Mouse (Mus musculus): ENCODE results near the gene Lingo1. TPM values are rescaled to one million over a fixed set of nuclear protein-coding genes. Genes with fewer than 3 reads are reported as not detected.

Gene Lingo1
- polyA plus RNA-seq, 1 experiment from 2014 or later = 8.3 TPM

DNA sequence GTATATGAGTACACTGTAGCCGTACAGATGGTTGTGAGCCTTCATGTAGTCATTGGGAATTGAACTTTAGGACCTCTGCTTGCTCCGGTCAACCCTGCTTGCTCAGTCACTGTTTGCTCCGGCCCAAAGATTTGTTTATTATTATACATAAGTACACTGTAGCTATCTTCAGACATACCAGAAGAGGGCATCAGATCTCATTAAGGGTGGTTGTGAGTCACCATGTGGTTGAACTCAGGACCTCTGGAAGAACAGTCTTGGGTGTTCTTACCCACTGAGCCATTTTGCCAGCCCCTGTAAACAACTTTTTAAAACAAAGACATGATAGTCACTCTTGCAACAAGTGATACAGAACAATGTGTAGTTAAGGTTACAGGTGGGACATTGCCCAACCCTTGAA lies 35.6 kb upstream of the Lingo1 start:
- no peak for ATAC-seq (ENCODE audit: low read depth)
- Histone ChIP-seq H3K4me2 (ENCODE audit: low read depth, low read length) (no peak overlapping the region), H3K36me3 (ENCODE audit: control insufficient read depth, insufficient read depth, low read length) (no peaks in the 10 kb centered on the region), H3K27me3 (replicated peaks; ENCODE audit: control insufficient read depth, insufficient read depth, low read length) (no peaks in the 10 kb centered on the region), H3K4me3 (ENCODE audit: low read depth, low read length) (no peak overlapping the region), H3K9ac (ENCODE audit: low read depth, low read length) (no peak overlapping the region), H3K27ac (replicated peaks; ENCODE audit: low read depth, low read length) (no peak overlapping the region), H3K9me3 (ENCODE audit: control insufficient read depth, low read length) (no peaks in the 10 kb centered on the region), H3K4me1 (ENCODE audit: control insufficient read depth, insufficient read depth, low read length) (0 out of 2 replicates have a peak, but pooled peaks cover 8% of the 10 kb centered on the region)
- WGBS = 91% methylated on average over 3 of the region's 3 CpGs
- no peak for DNase-seq (ENCODE audit: low spot score)

DNA sequence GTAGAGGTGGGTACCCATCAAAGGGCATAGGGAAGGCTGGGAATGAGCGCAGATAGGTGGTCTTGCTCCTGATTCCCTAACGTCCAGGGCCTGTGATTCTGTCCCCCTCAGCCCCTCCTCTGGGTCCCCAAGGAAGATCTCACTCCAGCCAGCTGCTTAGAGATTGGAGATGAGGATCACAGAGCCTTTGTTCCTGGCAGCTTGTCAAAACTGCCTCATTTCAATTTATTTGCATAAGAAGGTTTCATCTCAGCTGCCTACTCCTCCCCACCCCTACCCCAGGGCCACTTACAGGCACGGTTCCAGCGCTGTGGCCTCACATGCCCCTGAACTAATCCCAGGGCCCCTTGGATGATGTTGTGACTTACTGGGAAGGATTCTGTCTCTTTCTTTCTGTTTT lies 33.9 kb upstream of the Lingo1 start:
- H3K4me3 ChIP-seq (ENCODE audit: low read depth, low read length) = no peak overlapping the region
- ATAC-seq (ENCODE audit: low read depth) (no peak), DNase-seq (ENCODE audit: low spot score) (peak; percentile 88)
- H3K4me1 ChIP-seq (ENCODE audit: control insufficient read depth, insufficient read depth, low read length) = peaks cover 14% of the 10 kb centered on the region; the same call in 1 of the 2 replicates
- H3K27me3 ChIP-seq (replicated peaks; ENCODE audit: control insufficient read depth, insufficient read depth, low read length) = no peaks in the 10 kb centered on the region
- H3K9ac ChIP-seq (ENCODE audit: low read depth, low read length) = no peak overlapping the region
- H3K27ac ChIP-seq (replicated peaks; ENCODE audit: low read depth, low read length) = no peak overlapping the region
- H3K9me3 ChIP-seq (ENCODE audit: control insufficient read depth, low read length) = no peaks in the 10 kb centered on the region
- no peak overlapping the region for H3K4me2 ChIP-seq (ENCODE audit: low read depth, low read length)
- WGBS = 16% methylated on average over 4 of the region's 4 CpGs
- H3K36me3 ChIP-seq (ENCODE audit: control insufficient read depth, insufficient read depth, low read length) = no peaks in the 10 kb centered on the region

DNA sequence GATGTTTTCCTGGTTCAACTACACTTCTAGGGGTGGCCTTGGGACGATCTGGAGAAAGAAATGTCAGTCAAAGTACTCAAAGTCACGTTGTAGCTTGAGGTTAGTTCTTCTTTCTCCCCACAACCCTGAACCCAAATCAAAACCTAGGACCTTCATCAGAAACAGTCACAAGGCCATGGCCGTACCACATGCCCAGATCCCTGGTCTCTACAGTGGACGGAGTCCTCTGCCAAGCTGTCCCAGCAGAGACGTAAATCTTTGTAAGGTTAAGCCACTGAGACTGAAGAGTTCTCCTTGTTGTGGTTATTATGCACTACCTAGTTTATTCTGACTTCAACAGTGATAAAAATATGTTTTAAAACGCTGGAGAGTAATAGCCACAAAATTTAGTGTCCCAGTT lies 32.6 kb upstream of the Lingo1 start:
- no peak overlapping the region for H3K27ac ChIP-seq (replicated peaks; ENCODE audit: low read depth, low read length)
- H3K27me3 ChIP-seq (replicated peaks; ENCODE audit: control insufficient read depth, insufficient read depth, low read length) = no peaks in the 10 kb centered on the region
- no peak overlapping the region for H3K4me2 ChIP-seq (ENCODE audit: low read depth, low read length)
- ATAC-seq (ENCODE audit: low read depth) = no peak
- no peak for DNase-seq (ENCODE audit: low spot score)
- H3K9ac ChIP-seq (ENCODE audit: low read depth, low read length) = no peak overlapping the region
- H3K36me3 ChIP-seq (ENCODE audit: control insufficient read depth, insufficient read depth, low read length) = no peaks in the 10 kb centered on the region
- 80% methylated on average over 6 of the region's 6 CpGs for WGBS
- H3K4me3 ChIP-seq (ENCODE audit: low read depth, low read length) = no peak overlapping the region
- H3K4me1 ChIP-seq (ENCODE audit: control insufficient read depth, insufficient read depth, low read length) = peaks cover 14% of the 10 kb centered on the region; the same call in 1 of the 2 replicates
- H3K9me3 ChIP-seq (ENCODE audit: control insufficient read depth, low read length) = no peaks in the 10 kb centered on the region

DNA sequence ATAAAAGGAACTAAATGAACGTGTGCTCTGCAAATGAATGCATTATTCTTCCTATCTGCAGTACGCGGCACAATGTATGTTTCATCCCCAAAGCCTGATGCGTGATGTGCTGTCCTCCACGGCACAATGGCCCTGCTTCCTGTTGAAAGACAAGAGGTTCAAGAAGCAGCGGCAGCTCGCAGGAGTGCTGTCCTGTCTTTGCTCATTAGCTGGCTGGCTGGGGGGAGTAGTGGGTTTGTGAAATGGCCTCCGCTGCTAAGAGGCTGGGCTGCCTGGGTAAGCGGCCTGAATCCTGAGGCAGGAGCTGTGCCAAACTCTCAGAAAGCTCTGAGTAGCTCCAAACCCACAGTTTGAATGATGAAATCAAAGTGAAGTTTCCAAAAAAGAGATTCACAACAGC lies 31.9 kb upstream of the Lingo1 start:
- H3K9me3 ChIP-seq (ENCODE audit: control insufficient read depth, low read length) = no peaks in the 10 kb centered on the region
- H3K9ac ChIP-seq (ENCODE audit: low read depth, low read length) = no peak overlapping the region
- H3K4me2 ChIP-seq (ENCODE audit: low read depth, low read length) = no peak overlapping the region
- H3K4me1 ChIP-seq (ENCODE audit: control insufficient read depth, insufficient read depth, low read length) = peaks cover 14% of the 10 kb centered on the region; the same call in 1 of the 2 replicates
- no peaks in the 10 kb centered on the region for H3K36me3 ChIP-seq (ENCODE audit: control insufficient read depth, insufficient read depth, low read length)
- no peak overlapping the region for H3K27ac ChIP-seq (replicated peaks; ENCODE audit: low read depth, low read length)
- DNase-seq (ENCODE audit: low spot score) = no peak
- H3K27me3 ChIP-seq (replicated peaks; ENCODE audit: control insufficient read depth, insufficient read depth, low read length) = no peaks in the 10 kb centered on the region
- WGBS = 39% methylated on average over 9 of the region's 9 CpGs
- H3K4me3 ChIP-seq (ENCODE audit: low read depth, low read length) = no peak overlapping the region
- no peak for ATAC-seq (ENCODE audit: low read depth)

DNA sequence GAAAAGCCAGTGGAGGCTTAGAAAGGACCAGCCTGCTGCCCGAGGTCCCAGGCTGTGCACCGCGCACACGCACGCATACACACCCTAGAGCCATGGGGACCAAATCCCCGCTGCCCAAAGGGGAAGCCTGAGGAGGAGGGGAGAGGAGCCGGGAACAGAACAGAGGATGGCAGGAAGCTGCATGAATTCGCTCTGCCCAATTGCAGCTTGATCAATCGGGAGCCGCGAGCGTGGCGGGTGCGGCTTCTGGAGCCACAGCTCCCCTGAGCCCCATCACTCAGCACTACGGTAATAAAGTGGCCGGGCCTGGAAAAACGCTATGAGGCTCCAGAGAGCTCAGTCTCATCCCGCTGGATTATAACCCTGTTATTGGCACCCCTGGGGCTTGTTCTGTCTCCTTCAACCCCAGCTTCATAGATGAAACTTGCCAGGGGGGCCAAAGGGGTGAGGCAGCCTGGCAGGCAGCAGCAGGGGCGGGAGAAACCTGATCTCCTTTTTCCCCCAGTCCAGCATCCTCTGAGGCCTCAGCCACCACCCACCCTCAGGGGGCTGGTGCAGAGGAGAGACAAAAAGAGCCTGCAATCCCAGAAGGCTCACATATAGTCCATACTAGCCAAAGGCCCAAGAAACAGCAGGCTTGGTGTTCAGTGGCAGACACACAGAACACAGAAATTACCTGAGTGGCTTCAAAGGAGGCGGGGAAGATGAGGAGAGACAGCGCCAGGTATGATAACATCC lies 29.4 kb upstream of the Lingo1 start:
- H3K4me2 ChIP-seq (ENCODE audit: low read depth, low read length) = peak overlapping the region; percentile 49
- 12% methylated on average over 21 of the region's 21 CpGs for WGBS
- DNase-seq (ENCODE audit: low spot score) = peak; percentile 55
- H3K27me3 ChIP-seq (replicated peaks; ENCODE audit: control insufficient read depth, insufficient read depth, low read length) = no peaks in the 10 kb centered on the region
- H3K36me3 ChIP-seq (ENCODE audit: control insufficient read depth, insufficient read depth, low read length) = no peaks in the 10 kb centered on the region
- ATAC-seq (ENCODE audit: low read depth) = peak; percentile 71
- H3K4me3 ChIP-seq (ENCODE audit: low read depth, low read length) = peak overlapping the region; percentile 25
- H3K27ac ChIP-seq (replicated peaks; ENCODE audit: low read depth, low read length) = no peak overlapping the region
- H3K9me3 ChIP-seq (ENCODE audit: control insufficient read depth, low read length) = no peaks in the 10 kb centered on the region
- H3K9ac ChIP-seq (ENCODE audit: low read depth, low read length) = peak overlapping the region; percentile 45
- H3K4me1 ChIP-seq (ENCODE audit: control insufficient read depth, insufficient read depth, low read length) = peaks cover 14% of the 10 kb centered on the region; the same call in 1 of the 2 replicates

DNA sequence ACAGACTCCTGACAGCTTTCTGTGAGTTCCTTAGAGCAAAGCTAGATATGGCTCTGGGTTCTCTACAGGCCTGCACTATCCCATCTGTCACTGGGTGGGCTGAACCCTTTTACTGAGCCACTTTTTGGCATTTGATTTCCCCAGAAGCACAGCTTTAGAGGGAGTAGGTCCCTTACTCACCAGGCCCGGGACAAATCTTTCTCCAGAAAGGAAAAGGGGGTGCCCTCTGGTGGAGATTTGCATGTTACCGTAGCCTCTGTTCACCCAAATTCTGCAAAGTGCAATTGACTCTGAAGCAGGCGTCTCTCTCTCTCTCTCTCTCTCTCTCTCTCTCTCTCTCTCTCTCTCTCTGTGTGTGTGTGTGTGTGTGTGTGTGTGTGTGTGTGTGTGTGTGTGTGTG lies 28.6 kb upstream of the Lingo1 start:
- 7% methylated on average over 3 of the region's 3 CpGs for WGBS
- Histone ChIP-seq H3K9me3 (ENCODE audit: control insufficient read depth, low read length) (no peaks in the 10 kb centered on the region), H3K4me3 (ENCODE audit: low read depth, low read length) (no peak overlapping the region), H3K4me1 (ENCODE audit: control insufficient read depth, insufficient read depth, low read length) (peaks cover 7% of the 10 kb centered on the region; the same call in 1 of the 2 replicates), H3K36me3 (ENCODE audit: control insufficient read depth, insufficient read depth, low read length) (no peaks in the 10 kb centered on the region), H3K9ac (ENCODE audit: low read depth, low read length) (no peak overlapping the region), H3K27ac (replicated peaks; ENCODE audit: low read depth, low read length) (no peak overlapping the region), H3K4me2 (ENCODE audit: low read depth, low read length) (no peak overlapping the region), H3K27me3 (replicated peaks; ENCODE audit: control insufficient read depth, insufficient read depth, low read length) (no peaks in the 10 kb centered on the region)
- DNase-seq (ENCODE audit: low spot score) (peak; percentile 61), ATAC-seq (ENCODE audit: low read depth) (0 out of 2 replicates have a peak, but pooled peaks have one; percentile 15)

DNA sequence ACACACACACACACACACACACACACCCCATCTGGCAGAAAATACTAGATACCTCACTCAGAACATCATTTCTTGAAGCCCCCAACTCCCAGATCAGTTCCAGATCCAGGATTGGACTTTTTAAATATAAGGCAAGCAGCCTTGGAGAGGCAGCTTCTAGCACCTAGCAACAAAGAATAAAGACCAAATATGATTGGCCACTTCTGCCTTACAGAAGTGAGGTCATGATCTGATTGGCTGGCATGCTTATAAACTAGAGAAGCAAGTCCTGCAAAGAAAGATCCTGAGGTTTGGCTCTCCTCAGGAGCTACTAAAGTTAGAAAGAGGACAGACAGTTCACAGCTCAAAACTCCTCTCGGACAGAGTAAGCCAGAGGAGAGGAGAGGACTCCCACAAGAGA lies 14.6 kb upstream of the Lingo1 start:
- ATAC-seq (ENCODE audit: low read depth) (no peak), DNase-seq (ENCODE audit: low spot score) (peak; percentile 76)
- Histone ChIP-seq H3K36me3 (ENCODE audit: control insufficient read depth, insufficient read depth, low read length) (no peaks in the 10 kb centered on the region), H3K9me3 (ENCODE audit: control insufficient read depth, low read length) (no peaks in the 10 kb centered on the region), H3K9ac (ENCODE audit: low read depth, low read length) (no peak overlapping the region), H3K27me3 (replicated peaks; ENCODE audit: control insufficient read depth, insufficient read depth, low read length) (no peaks in the 10 kb centered on the region), H3K27ac (replicated peaks; ENCODE audit: low read depth, low read length) (no peak overlapping the region), H3K4me1 (ENCODE audit: control insufficient read depth, insufficient read depth, low read length) (no peaks in the 10 kb centered on the region), H3K4me3 (ENCODE audit: low read depth, low read length) (no peak overlapping the region), H3K4me2 (ENCODE audit: low read depth, low read length) (no peak overlapping the region)
- WGBS = 55% methylated on average over 1 of the region's 1 CpGs

DNA sequence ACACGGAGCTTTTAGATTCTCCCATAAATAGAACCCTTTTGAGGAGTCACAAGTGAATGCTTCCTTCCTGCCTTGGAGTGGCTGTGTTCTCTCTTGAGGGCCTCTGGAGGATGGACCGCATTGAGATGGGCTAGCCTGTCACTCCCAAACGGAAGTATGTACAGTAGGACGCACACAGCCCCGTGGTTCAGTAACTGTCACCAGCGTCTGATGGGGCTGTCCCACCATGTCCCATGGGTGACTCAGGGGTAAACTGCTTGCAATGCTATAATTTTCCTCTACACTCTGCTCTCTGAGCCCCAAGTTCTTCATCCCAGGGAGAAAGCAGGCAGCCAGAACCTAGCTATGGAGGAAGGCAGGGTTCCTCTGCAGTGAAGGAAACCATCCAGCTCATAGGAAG lies 11.7 kb upstream of the Lingo1 start:
- Histone ChIP-seq H3K9me3 (ENCODE audit: control insufficient read depth, low read length) (no peaks in the 10 kb centered on the region), H3K9ac (ENCODE audit: low read depth, low read length) (no peak overlapping the region), H3K27ac (replicated peaks; ENCODE audit: low read depth, low read length) (no peak overlapping the region), H3K27me3 (replicated peaks; ENCODE audit: control insufficient read depth, insufficient read depth, low read length) (no peaks in the 10 kb centered on the region), H3K4me2 (ENCODE audit: low read depth, low read length) (no peak overlapping the region), H3K4me1 (ENCODE audit: control insufficient read depth, insufficient read depth, low read length) (no peaks in the 10 kb centered on the region), H3K4me3 (ENCODE audit: low read depth, low read length) (no peak overlapping the region), H3K36me3 (ENCODE audit: control insufficient read depth, insufficient read depth, low read length) (no peaks in the 10 kb centered on the region)
- WGBS = 79% methylated on average over 6 of the region's 6 CpGs
- ATAC-seq (ENCODE audit: low read depth) (no peak), DNase-seq (ENCODE audit: low spot score) (no peak)

DNA sequence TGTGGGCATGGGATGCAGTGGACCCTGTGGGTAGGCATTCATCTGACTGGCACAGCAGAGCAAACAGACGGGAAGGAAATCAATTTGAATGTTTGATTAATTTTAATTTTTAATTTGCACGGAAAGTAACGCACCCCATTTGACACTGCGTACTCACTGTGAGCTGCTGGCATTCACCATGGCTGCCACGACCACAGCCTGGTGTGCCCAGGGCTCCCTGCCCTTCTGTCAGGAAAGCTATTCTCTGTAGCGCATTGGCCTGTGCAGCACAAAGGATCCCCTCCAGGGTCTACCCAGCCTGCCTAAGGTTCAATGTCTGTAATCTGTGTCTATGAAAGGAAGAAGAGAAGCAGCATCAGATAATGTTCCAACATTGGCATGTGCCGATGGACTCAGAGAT lies 6.9 kb upstream of the Lingo1 start:
- Histone ChIP-seq H3K27me3 (replicated peaks; ENCODE audit: control insufficient read depth, insufficient read depth, low read length) (peaks cover 13% of the 10 kb centered on the region; the same call in 1 of the 2 replicates), H3K9ac (ENCODE audit: low read depth, low read length) (no peak overlapping the region), H3K4me1 (ENCODE audit: control insufficient read depth, insufficient read depth, low read length) (no peaks in the 10 kb centered on the region), H3K4me2 (ENCODE audit: low read depth, low read length) (no peak overlapping the region), H3K27ac (replicated peaks; ENCODE audit: low read depth, low read length) (no peak overlapping the region), H3K9me3 (ENCODE audit: control insufficient read depth, low read length) (no peaks in the 10 kb centered on the region), H3K36me3 (ENCODE audit: control insufficient read depth, insufficient read depth, low read length) (no peaks in the 10 kb centered on the region), H3K4me3 (ENCODE audit: low read depth, low read length) (no peak overlapping the region)
- no peak for DNase-seq (ENCODE audit: low spot score)
- no peak for ATAC-seq (ENCODE audit: low read depth)
- 92% methylated on average over 7 of the region's 7 CpGs for WGBS

Measured in embryonic facial prominence, embryonic 14.5 days (tissue).